In the genomic region with DNA sequence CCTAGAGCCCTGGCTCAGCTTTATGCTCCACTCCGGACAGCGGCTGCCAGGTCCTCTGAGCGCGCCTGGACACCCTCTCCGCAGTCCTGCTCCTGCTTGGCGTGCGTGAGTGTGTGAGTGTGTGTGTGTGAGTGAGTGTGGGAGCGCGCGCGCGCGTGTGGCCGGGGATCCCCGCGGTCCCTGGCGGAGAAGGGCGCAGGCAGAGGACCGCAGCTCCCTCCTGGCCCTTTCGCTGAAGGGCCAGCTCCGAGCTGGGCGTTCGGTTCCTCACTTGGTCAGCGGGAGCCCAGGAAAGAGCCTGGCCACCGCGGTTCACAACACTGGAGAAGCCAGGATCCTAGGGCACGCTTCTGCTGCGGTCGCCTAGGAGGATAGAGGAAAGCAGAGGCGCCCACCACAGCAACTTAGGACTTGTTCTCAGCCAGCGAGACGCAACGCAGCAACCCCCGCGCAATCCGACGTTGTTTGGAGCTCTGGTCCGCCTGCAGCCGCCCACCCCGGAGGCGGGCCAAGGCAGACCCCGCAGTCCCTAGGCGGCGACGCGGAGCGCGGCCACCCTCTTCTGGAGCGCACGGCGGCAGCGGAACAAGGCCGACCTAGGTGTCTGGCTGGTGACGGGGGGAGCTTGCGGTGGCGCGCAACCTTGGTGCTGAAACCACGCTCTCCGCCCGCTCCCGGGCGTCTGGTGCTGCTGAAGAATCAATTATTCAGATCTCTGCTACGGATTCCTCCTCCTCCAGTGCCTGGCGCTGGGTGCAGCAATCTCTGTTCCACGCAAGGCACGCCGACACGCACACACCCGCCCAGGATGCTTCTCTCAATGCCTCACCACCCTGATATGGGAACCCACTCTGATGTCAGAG, we compare ENCODE assay signal across 9 mouse cellular contexts. TPM values are rescaled to one million over a fixed set of nuclear protein-coding genes. Genes with fewer than 3 reads are reported as not detected.
DNase-seq lines count a peak whose midpoint lies in the region; ATAC-seq and TF ChIP-seq lines count a peak whose summit lies in the region.
"Had no signal": no experiment of that assay in that cellular context is flagged by ENCODE, and none has a peak within 500 bp of the region (broad histone marks: within the 10 kb centered on the region; RNA-seq: fewer than 3 reads in every experiment).

A gene (minus strand): TSS at position 610 of the 863 bp plus-strand sequence.

- H3K9ac ChIP-seq in liver, embryonic 11.5 days (ENCODE audit: low read depth, low read length) = no peak within 1 kb of the TSS
- no peak within 1 kb of the TSS for H3K9ac ChIP-seq in liver, postnatal 0 days (replicated peaks)

- no peaks in the 10 kb centered on the region for H3K36me3 ChIP-seq in liver, embryonic 11.5 days (ENCODE audit: control insufficient read depth, insufficient read depth, low read length)
- no peaks in the 10 kb centered on the region for H3K36me3 ChIP-seq in liver, postnatal 0 days (replicated peaks; ENCODE audit: insufficient read depth, low read length)
- H3K36me3 ChIP-seq in limb, embryonic 10.5 days = no peaks in the 10 kb centered on the region

- no peaks in the 10 kb centered on the region for H3K4me1 ChIP-seq in liver, embryonic 11.5 days (replicated peaks; ENCODE audit: control insufficient read depth, insufficient read depth, low read length)
- H3K4me1 ChIP-seq in liver, postnatal 0 days (ENCODE audit: insufficient read depth) = no peaks in the 10 kb centered on the region
- H3K4me1 ChIP-seq in limb, embryonic 10.5 days = peaks cover 35% of the 10 kb centered on the region

- DNase-seq in liver, embryonic 11.5 days (ENCODE audit: low spot score) = peak; percentile 33
- no peak for DNase-seq in liver, postnatal 0 days
- DNase-seq in cerebellum, postnatal 10 days = peak; percentile 74 to 75
- DNase-seq in frontal cortex, postnatal 36 days (ENCODE audit: low spot score in 2 of 2) = peak; percentile 78 to 80
- peak; percentile 54 for DNase-seq in limb, embryonic 10.5 days (ENCODE audit: low spot score)
- DNase-seq in right cerebral cortex, postnatal 14 days = peak; percentile 72
- no peak for DNase-seq in T-cell, adult 2 months (ENCODE audit: low spot score)

- no peaks in the 10 kb centered on the region for H3K9me3 ChIP-seq in liver, embryonic 11.5 days (ENCODE audit: control insufficient read depth, low read length)
- no peaks in the 10 kb centered on the region for H3K9me3 ChIP-seq in liver, postnatal 0 days (ENCODE audit: low read length)
- H3K9me3 ChIP-seq in limb, embryonic 10.5 days (replicated peaks) = no peaks in the 10 kb centered on the region

- no peak for TF ChIP-seq EP300 in liver, postnatal 0 days (IDR thresholded peaks at IDR 0.05; ENCODE audit: low read depth)

- peak within 1 kb of the TSS; percentile 63 for H3K4me2 ChIP-seq in liver, embryonic 11.5 days
- no peak within 1 kb of the TSS for H3K4me2 ChIP-seq in liver, postnatal 0 days (ENCODE audit: low read depth, low read length)

- no peak for ATAC-seq in liver, embryonic 11.5 days (replicated peaks; ENCODE audit: low FRiP score)
- ATAC-seq in liver, postnatal 0 days = no peak
- ATAC-seq in erythroid progenitor cell, adult 5-6 weeks (replicated peaks; ENCODE audit: low FRiP score, poor library complexity, severe bottlenecking) = no peak

- no peak for TF ChIP-seq CTCF in liver, postnatal 0 days (IDR thresholded peaks at IDR 0.05; ENCODE audit: low read depth)

- H3K4me3 ChIP-seq in liver, embryonic 11.5 days (ENCODE audit: low read depth, low read length) = peak within 1 kb of the TSS; percentile 33
- no peak within 1 kb of the TSS for H3K4me3 ChIP-seq in liver, postnatal 0 days (ENCODE audit: low read depth, low read length)
- H3K4me3 ChIP-seq in limb, embryonic 10.5 days = peak within 1 kb of the TSS; percentile 49

- peaks cover 54% of the 10 kb centered on the region for H3K27me3 ChIP-seq in liver, embryonic 11.5 days (replicated peaks; ENCODE audit: control insufficient read depth, insufficient read depth, low read length)
- peaks cover 52% of the 10 kb centered on the region for H3K27me3 ChIP-seq in liver, postnatal 0 days (ENCODE audit: insufficient read depth, low read length)
- H3K27me3 ChIP-seq in limb, embryonic 10.5 days (ENCODE audit: low read depth, poor library complexity, severe bottlenecking) = peaks cover 77% of the 10 kb centered on the region

- WGBS in liver, embryonic 11.5 days = under 1% methylated on average over 67 of the region's 69 CpGs
- 3% methylated on average over 68 of the region's 69 CpGs for WGBS in liver, postnatal 0 days (ENCODE audit: insufficient replicate concordance)
- under 1% methylated on average over 69 of the region's 69 CpGs for WGBS in limb, embryonic 10.5 days

- H3K27ac ChIP-seq in liver, embryonic 11.5 days (ENCODE audit: low read depth, low read length) = no peak within 1 kb of the TSS
- H3K27ac ChIP-seq in liver, postnatal 0 days (ENCODE audit: low read depth) = no peak within 1 kb of the TSS
- H3K27ac ChIP-seq in limb, embryonic 10.5 days = no peak within 1 kb of the TSS

RNA-seq across cellular contexts. Expression of the gene that starts here (rescaled TPM):
- 0.36 and 0.70 TPM in 2 replicates for polyA plus RNA-seq in liver, embryonic 11.5 days (2014; fragmentation: Nextera tagmentation; extraction: Ambion mirVana)
- polyA plus RNA-seq in liver, postnatal 0 days (2015; fragmentation: Nextera tagmentation; extraction: Ambion mirVana) = not detected in 2 replicates
- polyA plus RNA-seq in limb, embryonic 10.5 days (2016; fragmentation: Nextera tagmentation; extraction: Ambion mirVana) = 0.05 TPM in 1 of 2 replicates, not detected in the other
- not detected in 2 replicates for total RNA-seq in erythroid progenitor cell, adult 5-6 weeks (2015; ENCODE audit: low replicate concordance)
- total RNA-seq in erythroid progenitor cell, adult 5-6 weeks (2017; ENCODE audit: low replicate concordance) = not detected in 2 replicates
- polyA plus RNA-seq: liver, embryonic 16.5 days had no signal

Comparison
In these comparisons a context has a peak if more than half of its experiments do, and no peak if none do; other contexts are left out.
1. Peak in DNase-seq, H3K4me3 ChIP-seq and H3K4me2 ChIP-seq in liver, embryonic 11.5 days; RNA of the gene not detected or under 1 TPM.
2. Peak in DNase-seq and H3K4me3 ChIP-seq in limb, embryonic 10.5 days; RNA of the gene not detected or under 1 TPM.
3. DNase-seq: peak in cerebellum, postnatal 10 days (2 of 2), frontal cortex, postnatal 36 days (2 of 2) and right cerebral cortex, postnatal 14 days (single experiment); none in liver, postnatal 0 days (single experiment) and T-cell, adult 2 months (single experiment).